Mouse (Mus musculus) embryonic facial prominence, embryonic 10.5 days (tissue): ENCODE results near the gene Hrc. TPM values are rescaled to one million over a fixed set of nuclear protein-coding genes. Genes with fewer than 3 reads are reported as not detected.
"Not testable (repeated sequence)": the region's sequence is repeated elsewhere in the genome, so short reads cannot be mapped to it uniquely, and the experiment has no call there.

Experiments used
- DNase-seq: peaks from one replicate; pipeline ENCODE4 v3.0.0-alpha.2; 2017; ENCODE audit warnings: low spot score
- H3K27ac ChIP-seq: fragments of 300-500 bp; sonication (generic); replicated peaks from 2 replicates; pipeline ENCODE4 v1.5.1; 2016; ENCODE audit warnings: mild to moderate bottlenecking
- H3K27me3 ChIP-seq: fragments of 300-500 bp; sonication (generic); replicated peaks from 2 replicates; pipeline ENCODE4 v1.6.1; 2016; ENCODE audit warnings: low read depth, mild to moderate bottlenecking; ENCODE audit not compliant: poor library complexity, severe bottlenecking
- H3K36me3 ChIP-seq: fragments of 300-500 bp; sonication (generic); replicated peaks from 2 replicates; pipeline ENCODE4 v1.6.1; 2016; ENCODE audit warnings: mild to moderate bottlenecking, moderate library complexity
- H3K4me1 ChIP-seq: fragments of 300-500 bp; sonication (generic); 2 replicates; pipeline ENCODE4 v1.6.1; 2016
- H3K4me3 ChIP-seq: fragments of 300-500 bp; sonication (generic); 2 replicates; pipeline ENCODE4 v1.5.1; 2016; ENCODE audit warnings: mild to moderate bottlenecking, moderate library complexity
- H3K9me3 ChIP-seq: fragments of 300-500 bp; sonication (generic); 2 replicates; pipeline ENCODE4 v1.6.1; 2016; ENCODE audit warnings: mild to moderate bottlenecking
- WGBS: fragments of 180-500 bp; shearing (Covaris S2); methylation state at CpG from one replicate; pipeline ENCODE4 v1.1.7; 2016; 5-methylcytosine and 5-hydroxymethylcytosine counted together
- polyA plus RNA-seq: library from polyadenylated mRNA; unstranded; fragments of >200 nt; fragmentation: Nextera tagmentation; extraction: Ambion mirVana; gene quantifications from 2 replicates; pipeline ENCODE4 v1.2.1, GENCODE M21; 2016

Hrc gene
- polyA plus RNA-seq, 1 experiment from 2014 or later = 0.64 TPM

DNA sequence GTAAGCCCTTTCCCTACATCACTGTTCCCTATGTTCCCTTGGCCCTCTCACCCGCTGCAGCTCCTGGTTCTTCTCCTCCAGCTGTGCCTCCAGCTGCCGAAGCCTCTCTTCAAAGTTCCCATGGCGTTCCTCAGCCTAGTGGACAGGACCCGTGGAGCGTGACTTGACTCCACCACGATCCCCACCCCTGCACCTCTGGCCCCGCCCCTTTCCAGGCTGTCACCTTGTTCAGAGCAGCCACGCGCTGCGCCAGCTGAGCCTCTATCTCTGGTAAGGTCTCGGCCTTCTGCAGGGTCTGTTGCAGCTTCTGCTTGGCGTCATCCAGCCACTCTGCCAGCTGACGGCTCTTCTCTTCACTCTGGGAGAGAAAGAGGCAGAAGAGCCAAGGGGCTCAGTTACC is 21.0 kb downstream of the Hrc start:
- Histone ChIP-seq H3K36me3 (no peaks in the 10 kb centered on the region), H3K4me3 (0 out of 2 replicates have a peak overlapping the region, but pooled peaks have one; percentile 4), H3K4me1 (no peaks in the 10 kb centered on the region), H3K27ac (no peak overlapping the region), H3K9me3 (no peaks in the 10 kb centered on the region), H3K27me3 (peaks cover 46% of the 10 kb centered on the region)
- 63% methylated on average over 13 of the region's 13 CpGs for WGBS
- no peak for DNase-seq

- peaks cover 61% of the 10 kb centered on the region for H3K27me3 ChIP-seq
- WGBS = 62% methylated on average over 11 of the region's 11 CpGs
- DNase-seq = not testable (repeated sequence)
Observed at GRCm38 (mm10) chr7:45359081-45359480, 24.0 kb downstream of the Hrc start.

DNA sequence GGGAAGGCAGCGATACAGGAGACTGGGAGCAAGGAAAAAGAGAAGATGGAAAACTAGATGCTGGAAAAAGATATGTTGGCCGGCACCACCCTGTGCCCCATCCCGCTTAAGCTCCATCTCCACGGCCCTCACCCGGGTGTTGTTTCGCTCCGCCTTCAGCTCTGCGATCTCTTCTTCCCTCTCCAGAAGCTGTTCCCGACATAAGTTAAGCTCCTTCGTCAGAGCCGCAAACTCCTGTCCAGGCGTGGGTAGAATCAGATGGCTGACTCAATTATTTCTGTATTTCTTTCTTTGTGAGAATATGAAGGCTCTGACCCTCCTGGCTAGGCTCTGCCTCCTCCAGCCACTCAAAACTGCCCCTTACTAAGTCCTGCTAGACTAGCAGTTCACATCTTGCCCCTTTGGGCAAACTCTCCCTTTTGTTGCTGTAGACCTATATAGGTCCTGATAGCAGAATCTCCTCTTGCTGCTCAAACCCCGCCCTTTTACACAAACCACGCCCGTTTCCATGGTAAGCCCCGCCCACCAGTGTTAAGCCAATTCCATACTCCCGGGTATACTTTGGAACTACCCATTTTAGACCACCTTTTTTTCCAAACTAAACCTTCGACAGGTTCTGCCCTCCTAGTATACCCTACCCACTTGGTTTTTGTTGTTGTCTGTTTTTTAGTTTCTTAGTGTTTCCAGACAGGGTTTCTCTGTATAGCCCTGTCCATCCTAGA is 25.5 kb downstream of the Hrc start:
- Histone ChIP-seq H3K9me3 (no peaks in the 10 kb centered on the region), H3K27me3 (peaks cover 74% of the 10 kb centered on the region), H3K4me3 (peak overlapping the region; percentile 64), H3K36me3 (no peaks in the 10 kb centered on the region), H3K4me1 (peaks cover 19% of the 10 kb centered on the region), H3K27ac (no peak overlapping the region)
- 54% methylated on average over 18 of the region's 18 CpGs for WGBS
- DNase-seq = no peak

More at GRCm38 (mm10) chr7:45359081-45359480, 24.0 kb downstream of the Hrc start:
- H3K4me3 ChIP-seq, H3K9me3 ChIP-seq, H3K36me3 ChIP-seq, H3K27ac ChIP-seq: not testable (repeated sequence)
- peaks cover 17% of the 10 kb centered on the region for H3K4me1 ChIP-seq

DNA sequence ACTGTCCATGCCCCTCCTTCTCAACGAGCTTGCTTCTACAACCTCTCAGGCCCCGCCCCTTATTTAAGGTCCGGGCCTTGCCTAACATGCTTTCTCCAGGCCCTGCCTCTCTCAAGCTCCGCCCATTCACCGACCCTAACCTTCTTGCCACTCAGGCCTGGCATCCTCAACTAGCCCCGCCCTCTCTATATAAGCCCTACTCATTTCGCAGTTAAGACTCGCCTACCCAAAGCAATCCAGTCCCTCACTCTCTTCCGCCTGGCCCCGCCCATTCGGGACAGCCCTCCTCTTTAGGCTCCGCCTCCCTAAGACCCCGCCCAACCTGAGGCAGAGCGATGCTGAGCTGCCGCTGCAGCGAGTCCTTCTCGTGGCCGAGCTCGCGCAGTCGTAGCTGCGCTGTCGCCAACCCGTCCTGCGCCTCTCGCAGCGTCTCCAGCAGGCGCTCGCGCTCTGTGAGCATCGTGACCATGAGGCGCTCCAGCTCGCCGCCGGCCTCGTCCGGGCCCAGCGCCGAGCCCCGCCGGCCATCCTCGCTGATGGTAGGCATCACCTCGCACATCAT is 26.2 kb downstream of the Hrc start:
- under 1% methylated on average over 43 of the region's 43 CpGs for WGBS
- H3K27ac ChIP-seq = peak overlapping the region; percentile 66

GRCm38 (mm10) chr7:45362801-45363200 is 27.7 kb downstream of the Hrc start:
- peak overlapping the region; percentile 64 for H3K4me3 ChIP-seq
- 4% methylated on average over 13 of the region's 13 CpGs for WGBS
- peaks cover 76% of the 10 kb centered on the region for H3K27me3 ChIP-seq

More for the DNA sequence above, 26.2 kb downstream of the Hrc start:
- Histone ChIP-seq H3K36me3 (no peaks in the 10 kb centered on the region), H3K4me1 (peaks cover 27% of the 10 kb centered on the region), H3K27me3 (peaks cover 74% of the 10 kb centered on the region), H3K4me3 (peak overlapping the region; percentile 64), H3K9me3 (no peaks in the 10 kb centered on the region)
- peak; percentile 90 for DNase-seq

DNA sequence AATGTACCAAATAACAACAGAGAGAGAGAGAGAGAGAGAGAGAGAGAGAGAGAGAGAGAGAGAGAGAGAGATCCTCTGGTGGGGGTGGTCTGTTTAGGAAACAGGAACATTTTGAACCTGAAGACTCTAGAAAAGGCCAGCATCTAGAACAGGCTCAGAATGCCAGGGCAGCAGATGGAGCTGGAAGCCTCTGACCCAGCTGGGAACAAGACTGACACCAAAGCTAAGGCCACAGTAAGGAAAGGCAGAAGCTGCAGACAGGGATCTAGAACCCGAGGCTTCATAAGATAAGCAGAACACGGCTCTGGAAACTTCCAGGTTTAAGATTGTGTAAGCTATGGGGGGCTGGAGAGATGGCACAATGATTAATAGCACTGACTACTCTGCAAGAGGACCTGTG is 28.9 kb downstream of the Hrc start:
- H3K36me3 ChIP-seq = no peaks in the 10 kb centered on the region
- DNase-seq = no peak
- H3K9me3 ChIP-seq = no peaks in the 10 kb centered on the region
- H3K4me1 ChIP-seq = peaks cover 41% of the 10 kb centered on the region
- H3K27me3 ChIP-seq = peaks cover 86% of the 10 kb centered on the region
- WGBS = 84% methylated on average over 2 of the region's 2 CpGs
- no peak overlapping the region for H3K4me3 ChIP-seq
- H3K27ac ChIP-seq = no peak overlapping the region

More at GRCm38 (mm10) chr7:45362801-45363200, 27.7 kb downstream of the Hrc start:
- Histone ChIP-seq H3K36me3 (no peaks in the 10 kb centered on the region), H3K4me1 (peaks cover 36% of the 10 kb centered on the region), H3K9me3 (no peaks in the 10 kb centered on the region), H3K27ac (no peak overlapping the region)
- DNase-seq = peak; percentile 60

- peak; percentile 72 for DNase-seq
- H3K27me3 ChIP-seq = peaks cover 89% of the 10 kb centered on the region
- 3% methylated on average over 35 of the region's 35 CpGs for WGBS
Observed at GRCm38 (mm10) chr7:45365742-45366651, 30.9 kb downstream of the Hrc start.

GRCm38 (mm10) chr7:45366652-45367019 is 31.5 kb downstream of the Hrc start, which contains the start of gene Ppfia3:
Gene Ppfia3 (minus strand): TSS chr7:45367019.
- peaks cover 58% of the 10 kb centered on the region for H3K4me1 ChIP-seq

More at GRCm38 (mm10) chr7:45365742-45366651, 30.9 kb downstream of the Hrc start:
- peak overlapping the region; percentile 81 for H3K27ac ChIP-seq
- no peaks in the 10 kb centered on the region for H3K9me3 ChIP-seq
- peak overlapping the region; percentile 70 for H3K4me3 ChIP-seq
- peaks cover 56% of the 10 kb centered on the region for H3K4me1 ChIP-seq
- H3K36me3 ChIP-seq = no peaks in the 10 kb centered on the region

DNA sequence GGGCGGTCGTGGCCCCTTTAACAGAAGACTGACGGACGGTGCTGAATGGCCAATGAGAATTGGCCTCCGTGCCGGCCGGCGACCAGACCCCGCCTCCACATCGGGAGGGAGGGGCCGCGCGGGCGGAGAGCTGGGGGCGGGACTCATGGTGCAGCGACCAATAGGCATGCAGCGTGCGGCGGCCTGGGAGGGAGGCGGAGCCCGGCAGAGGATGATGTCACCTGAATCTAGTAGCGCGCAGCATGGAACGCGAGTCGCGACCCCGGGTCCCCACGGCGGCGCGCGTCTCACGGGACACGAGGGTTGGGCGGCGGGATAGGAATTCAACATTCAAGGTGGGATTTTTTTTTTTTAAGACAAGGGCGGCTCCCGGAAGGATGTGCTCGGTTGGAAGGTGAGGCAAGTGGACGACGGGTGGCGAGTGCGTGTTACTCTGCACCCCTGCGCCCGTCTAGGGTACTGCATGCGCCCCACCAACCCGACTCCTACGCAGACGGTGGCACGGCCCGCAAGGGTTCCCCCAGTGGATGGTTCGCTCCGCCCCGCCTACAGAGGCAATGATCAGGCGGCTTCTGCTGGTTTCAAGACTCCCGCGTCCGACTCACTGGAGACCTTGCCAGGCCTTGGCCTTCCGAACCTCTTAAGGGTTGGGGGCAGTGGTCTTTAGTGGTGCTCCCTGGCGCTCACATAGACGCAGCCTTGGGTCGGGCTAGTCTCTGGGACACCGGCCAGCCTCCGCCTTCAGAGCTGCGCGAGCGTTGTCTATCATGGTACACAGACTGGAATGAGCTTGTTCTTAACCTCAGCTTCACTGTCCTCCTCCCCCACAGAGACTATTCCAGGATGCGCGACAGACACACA is 32.2 kb downstream of the Hrc start:
- Histone ChIP-seq H3K9me3 (no peaks in the 10 kb centered on the region), H3K36me3 (peaks cover 9% of the 10 kb centered on the region), H3K4me3 (peak overlapping the region; percentile 70), H3K27me3 (peaks cover 77% of the 10 kb centered on the region), H3K4me1 (peaks cover 53% of the 10 kb centered on the region), H3K27ac (peak overlapping the region; percentile 81)
- under 1% methylated on average over 70 of the region's 70 CpGs for WGBS
- peak; percentile 99 for DNase-seq

More at GRCm38 (mm10) chr7:45366652-45367019, 31.5 kb downstream of the Hrc start, which contains the start of gene Ppfia3:
- Histone ChIP-seq H3K4me3 (peak within 1 kb of the TSS; percentile 70), H3K27me3 (peaks cover 83% of the 10 kb centered on the region), H3K9me3 (no peaks in the 10 kb centered on the region), H3K36me3 (peaks cover 3% of the 10 kb centered on the region), H3K27ac (peak within 1 kb of the TSS; percentile 81)
- no peak for DNase-seq
- WGBS = under 1% methylated on average over 26 of the region's 26 CpGs

DNA sequence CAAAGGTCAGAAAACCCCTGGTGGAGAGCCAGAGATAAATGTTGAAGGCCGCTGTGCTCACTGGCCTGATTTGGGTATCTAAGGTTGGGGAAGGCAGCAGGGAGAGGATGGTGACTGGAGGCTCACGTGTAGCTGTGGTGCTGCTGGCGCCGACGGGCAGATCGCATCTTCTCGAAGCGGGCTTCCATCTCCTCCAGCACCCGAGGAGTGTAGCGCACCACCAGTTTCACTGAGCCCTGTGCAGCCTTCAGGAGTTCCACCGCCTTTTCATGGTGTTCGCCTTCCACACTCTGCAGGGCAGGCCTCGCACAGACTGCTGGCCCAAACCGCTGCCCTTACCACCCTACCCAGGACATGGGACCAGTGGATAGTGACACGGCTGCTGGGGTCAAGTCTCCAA is 33.1 kb downstream of the Hrc start:
- Histone ChIP-seq H3K9me3 (no peaks in the 10 kb centered on the region), H3K36me3 (peaks cover 19% of the 10 kb centered on the region), H3K4me3 (peak overlapping the region; percentile 70), H3K27me3 (peaks cover 67% of the 10 kb centered on the region), H3K4me1 (peaks cover 46% of the 10 kb centered on the region), H3K27ac (no peak overlapping the region)
- DNase-seq = no peak
- 77% methylated on average over 15 of the region's 15 CpGs for WGBS

DNA sequence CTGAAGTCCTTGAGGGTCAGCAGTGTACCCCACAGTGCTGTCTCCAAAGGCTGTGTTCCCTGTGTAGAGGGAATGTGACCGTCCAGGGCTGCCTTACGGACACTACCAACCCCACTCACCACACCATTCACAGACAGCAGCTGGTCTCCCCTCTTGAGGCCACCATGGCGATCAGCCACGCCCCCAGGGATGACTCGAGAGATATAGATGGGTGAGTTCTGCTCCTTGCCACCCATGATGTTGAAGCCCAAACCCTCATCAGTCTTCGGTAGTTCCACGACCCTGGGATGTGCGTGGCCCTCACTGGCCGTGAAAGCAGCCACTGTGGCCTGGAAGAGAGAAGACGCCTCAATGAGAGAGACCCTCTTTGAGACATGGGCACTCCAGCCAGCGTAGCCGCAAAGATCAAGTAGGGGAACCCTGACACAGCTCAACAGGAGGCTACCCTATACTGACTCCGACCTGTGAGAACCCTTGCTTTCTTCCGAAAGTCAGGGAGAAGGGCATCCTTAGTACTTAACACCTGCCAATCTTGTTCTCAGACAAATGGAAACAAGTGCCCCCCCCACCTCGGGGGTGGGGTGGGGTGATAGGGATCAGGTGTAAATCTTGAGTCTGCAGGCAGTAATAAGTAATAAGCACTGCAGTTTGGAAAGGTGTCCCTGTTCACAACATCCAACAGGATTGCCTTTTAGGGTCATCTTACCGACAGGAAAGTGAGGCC is 34.1 kb downstream of the Hrc start:
- no peak overlapping the region for H3K27ac ChIP-seq
- peaks cover 57% of the 10 kb centered on the region for H3K27me3 ChIP-seq
- WGBS = 73% methylated on average over 16 of the region's 16 CpGs
- DNase-seq = no peak
- peak overlapping the region; percentile 63 for H3K4me3 ChIP-seq
- H3K9me3 ChIP-seq = no peaks in the 10 kb centered on the region
- peaks cover 29% of the 10 kb centered on the region for H3K36me3 ChIP-seq
- peaks cover 46% of the 10 kb centered on the region for H3K4me1 ChIP-seq
